Mouse (Mus musculus): ENCODE data around the gene Gm20708.
"Not testable (repeated sequence)": the region's sequence is repeated elsewhere in the genome, so short reads cannot be mapped to it uniquely, and the experiment has no call there.

The Gm20708 gene

DNA sequence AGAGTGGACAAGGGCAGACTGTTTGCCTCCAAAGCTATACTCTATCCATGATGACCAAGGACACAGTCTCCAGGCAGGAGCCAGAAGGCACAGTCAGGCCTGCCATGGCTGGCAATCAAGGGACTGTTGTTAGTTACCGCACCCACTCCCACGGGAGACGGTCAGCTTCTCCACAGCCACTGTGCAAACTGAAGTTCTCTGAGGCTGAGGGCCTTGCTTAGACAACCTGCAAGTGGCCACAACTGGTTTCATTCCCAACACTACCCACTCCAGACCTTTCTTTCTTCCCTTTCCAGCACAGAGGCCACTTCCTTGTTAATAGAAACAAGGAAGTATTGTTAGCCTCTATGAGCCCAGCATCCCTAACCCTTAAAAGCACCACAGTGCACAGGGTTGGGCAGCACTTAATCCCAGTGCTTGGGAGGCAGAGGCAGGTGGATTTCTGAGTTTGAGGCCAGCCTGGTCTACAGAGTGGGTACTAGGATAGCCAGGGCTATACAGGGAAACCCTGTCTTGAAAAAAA is 6.2 kb upstream of the Gm20708 start:
- in situ Hi-C loops (cut with MboI, MseI): no loop called here

DNA sequence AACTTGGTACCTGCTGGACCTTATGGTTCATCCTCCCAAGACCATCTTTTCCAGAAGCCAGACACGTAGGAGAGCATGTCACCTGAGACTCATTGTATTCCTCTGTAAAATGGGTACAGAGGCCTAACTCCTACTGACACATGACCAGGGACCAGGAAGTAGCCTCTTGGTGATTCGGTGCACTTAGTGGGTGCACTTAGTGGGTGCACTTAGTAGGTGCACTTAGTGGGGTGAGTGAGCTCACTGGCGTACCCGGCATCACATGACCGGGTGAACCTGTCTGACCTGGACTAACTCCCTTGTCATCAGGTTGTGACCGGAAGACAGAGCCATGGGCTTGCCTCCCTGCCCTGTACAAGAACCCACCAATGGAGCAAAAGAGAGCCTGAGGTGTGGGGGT is 2.7 kb upstream of the Gm20708 start:
- in situ Hi-C loops (cut with MboI, MseI): no loop called here

DNA sequence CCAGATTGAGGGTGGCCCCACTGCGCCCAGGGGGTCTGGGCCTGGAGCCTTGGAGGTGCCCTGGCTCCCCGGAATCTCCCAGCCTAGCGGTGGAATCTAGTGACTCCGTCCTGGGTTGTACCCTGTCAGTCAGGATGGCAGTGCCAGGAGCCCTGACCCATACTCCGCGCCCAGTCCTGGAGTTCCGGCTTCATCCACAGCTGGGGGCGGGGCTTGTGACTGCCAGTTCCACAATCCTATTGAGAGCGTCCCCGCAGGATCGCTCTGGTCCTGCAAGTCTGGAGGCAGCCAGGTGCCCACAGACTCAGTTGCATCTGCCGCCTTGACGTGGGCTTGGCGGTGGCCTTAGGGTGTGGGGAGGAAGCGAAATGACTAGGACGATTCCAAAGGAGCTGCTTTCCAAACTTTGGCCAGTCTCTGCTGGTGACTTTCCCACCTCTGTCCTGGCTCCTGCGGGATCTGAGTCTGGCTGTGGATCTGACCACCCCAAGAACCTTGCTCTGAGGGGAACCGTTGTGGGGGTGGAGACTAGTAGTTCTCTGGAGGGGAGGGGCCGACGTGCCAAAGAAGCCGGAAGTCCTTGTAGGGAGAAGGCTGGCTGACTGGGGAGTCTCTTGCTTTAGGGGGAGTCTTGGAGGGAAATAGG is 1.1 kb downstream of the Gm20708 start:
- in situ Hi-C loops (cut with MboI, MseI): loop anchor here (5.0 kb wide), 1 partner anchor 423 kb away; no protein-coding TSS in a partner anchor

DNA sequence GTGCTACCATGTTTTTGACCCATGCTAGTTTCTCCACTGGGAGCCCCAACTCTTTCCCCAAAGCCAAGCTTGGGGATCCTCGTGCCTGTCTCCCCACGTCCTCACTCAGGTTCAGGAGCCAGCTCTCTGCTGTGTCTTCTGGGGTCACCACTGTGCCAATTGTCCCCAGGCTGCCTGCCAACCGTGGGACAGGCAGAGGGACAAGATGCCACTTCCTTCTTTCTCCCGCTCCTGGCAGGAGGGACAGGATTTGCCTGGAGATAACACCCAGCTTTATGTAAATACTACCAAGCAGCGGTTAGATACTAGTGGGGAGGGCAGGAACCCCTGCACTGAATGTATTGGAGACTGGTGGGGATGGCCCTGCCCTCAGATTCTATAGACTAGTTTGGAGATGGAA is 4.4 kb downstream of the Gm20708 start:
- in situ Hi-C loops (cut with MboI, MseI): loop anchor here (5.0 kb wide), 1 partner anchor 427 kb away; no protein-coding TSS in a partner anchor

DNA sequence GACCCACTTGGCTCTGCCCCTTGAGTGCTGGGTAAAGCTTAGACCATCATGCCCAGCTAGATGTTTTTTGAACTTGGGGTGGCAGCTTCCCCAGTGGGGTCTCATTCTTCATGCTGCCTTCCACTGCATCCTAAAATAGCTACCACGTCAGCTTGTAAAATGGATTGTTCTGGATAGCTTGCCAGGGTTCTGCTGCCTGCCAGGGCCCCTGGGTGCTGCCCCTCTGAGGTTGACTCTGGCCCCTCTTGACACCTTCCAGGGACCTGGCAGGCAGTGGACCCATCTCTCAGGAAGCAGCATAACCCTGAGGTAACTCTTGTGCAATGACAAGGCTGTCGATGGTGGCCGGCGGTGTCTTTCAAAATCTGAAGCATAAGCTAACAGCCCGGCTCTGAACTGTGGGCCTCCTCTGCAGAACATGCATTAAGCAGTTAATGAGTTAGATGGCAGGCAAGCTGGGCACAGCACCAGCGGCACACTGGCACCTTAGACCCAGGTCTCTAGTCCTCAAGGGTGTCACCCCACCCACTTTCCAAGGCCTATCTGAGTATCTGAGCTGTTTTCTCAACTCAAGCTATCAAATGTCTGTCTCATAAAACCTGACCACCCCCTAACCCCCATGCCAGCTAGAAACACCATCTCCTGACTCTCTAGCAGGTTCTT is 5.4 kb downstream of the Gm20708 start:
- in situ Hi-C loops (cut with MboI, MseI): loop anchor here (5.0 kb wide), 1 partner anchor 428 kb away; no protein-coding TSS in a partner anchor

DNA sequence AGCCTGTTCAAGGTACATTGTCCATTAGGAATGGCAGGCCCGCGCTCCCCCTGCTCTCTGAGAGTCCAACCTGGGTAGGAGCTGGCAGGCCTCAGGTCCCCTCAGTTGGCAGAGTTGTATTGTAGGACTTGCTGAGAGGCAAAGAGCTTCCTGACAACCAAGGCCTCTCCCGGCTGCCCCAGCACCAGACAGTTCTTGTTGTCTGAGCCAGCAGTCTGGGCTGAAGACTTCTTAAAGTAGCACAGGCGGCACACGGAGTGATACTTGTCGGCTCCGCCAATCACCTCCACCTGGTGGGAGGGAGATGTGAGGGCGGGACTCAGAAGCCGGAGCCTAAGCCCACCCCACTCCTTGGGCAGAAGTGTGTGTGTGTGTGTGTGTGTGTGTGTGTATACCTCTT is 6.4 kb downstream of the Gm20708 start:
- in situ Hi-C loops (cut with MboI, MseI): not testable (repeated sequence)

DNA sequence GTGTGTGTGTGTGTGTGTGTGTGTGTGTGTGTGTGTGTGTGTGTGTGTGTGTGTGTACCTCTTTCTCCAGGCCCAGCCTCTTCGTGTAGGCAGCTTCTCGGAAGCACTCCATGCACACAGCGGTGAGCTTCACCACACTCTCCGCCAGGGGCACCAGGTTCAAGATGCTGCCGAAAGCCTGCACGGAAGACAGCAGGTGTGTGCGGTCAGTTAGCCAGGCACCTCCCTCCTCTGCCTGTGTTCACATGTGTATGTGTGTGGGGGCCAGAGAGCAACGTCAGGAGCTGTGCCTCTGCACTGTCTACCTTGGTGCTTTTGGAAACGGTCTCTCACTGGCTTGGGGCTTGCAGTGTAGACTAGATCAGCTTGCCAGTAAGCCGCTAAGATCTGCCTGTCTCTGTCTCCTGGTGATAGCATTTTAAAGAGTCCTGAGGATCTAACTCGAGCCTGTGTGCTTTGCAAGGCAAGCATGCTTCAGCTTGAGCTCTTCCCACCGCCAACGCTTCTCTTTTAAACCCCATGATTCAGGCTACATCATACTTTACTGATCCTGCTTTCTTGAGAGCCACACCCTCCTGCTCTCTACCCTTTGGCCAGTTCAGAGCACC is 7.0 kb downstream of the Gm20708 start:
- in situ Hi-C loops (cut with MboI, MseI): no loop called here

DNA sequence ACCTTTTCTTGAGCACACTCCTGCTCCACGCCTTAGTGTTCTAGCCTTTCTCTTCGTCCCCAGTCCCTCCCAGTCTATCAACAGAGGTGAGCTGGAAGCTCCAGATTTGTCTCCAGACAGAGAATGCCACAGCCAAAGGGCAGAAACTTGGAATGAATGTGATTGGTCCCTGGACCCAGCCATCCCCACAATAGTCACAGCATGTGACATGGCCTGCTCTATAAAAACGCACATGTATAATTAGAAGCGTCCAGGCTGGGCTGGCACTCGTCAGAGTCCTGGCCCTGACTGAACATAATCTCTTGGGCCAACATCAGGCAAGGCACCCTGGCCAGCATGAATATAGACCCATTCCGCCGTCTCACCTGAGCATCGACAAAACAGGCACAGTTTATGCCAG is 9.6 kb downstream of the Gm20708 start:
- in situ Hi-C loops (cut with MboI, MseI): no loop called here

DNA sequence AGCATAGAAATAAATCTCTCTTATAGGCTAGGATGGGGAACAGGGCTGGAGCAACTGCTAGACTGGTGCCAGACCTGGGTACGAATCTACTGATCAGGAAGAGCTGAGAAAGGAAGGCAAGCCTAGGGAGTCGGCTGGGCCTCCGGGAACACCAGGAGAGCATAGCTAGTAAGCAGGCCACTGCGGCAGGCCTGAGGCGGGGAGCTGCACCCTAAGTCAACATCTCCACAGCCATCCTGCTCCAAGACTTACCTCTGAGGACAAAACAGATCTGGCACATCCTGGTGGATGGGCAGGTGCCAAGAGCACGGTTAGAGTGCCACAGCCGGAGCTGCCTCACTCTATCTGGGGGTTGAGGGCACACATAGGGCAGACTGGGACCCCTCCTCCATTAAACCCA is 10.7 kb downstream of the Gm20708 start:
- in situ Hi-C loops (cut with MboI, MseI): loop anchor here (5.0 kb wide), 1 partner anchor 98 kb away; no protein-coding TSS in a partner anchor

DNA sequence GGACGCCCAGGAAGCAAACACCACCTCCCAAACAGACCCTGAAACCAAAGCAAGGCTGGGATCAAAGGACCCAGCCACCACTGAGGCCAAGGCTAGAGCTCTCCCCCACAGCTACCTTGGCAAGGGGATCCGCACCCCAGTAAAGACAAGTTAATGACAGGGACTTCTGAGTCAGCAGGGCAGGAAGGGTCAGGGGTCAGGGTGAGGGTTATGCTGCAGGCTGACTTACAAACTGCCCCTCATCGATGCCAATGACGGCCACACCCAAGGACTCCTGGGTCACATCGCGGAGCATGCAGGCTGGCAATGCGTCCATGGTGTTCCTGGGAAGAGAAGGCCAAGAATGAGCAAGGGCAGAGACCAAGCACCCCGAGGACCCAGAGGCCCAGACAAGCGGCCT is 12.4 kb downstream of the Gm20708 start:
- in situ Hi-C loops (cut with MboI, MseI): loop anchor here (5.0 kb wide), 1 partner anchor 100 kb away; no protein-coding TSS in a partner anchor

DNA sequence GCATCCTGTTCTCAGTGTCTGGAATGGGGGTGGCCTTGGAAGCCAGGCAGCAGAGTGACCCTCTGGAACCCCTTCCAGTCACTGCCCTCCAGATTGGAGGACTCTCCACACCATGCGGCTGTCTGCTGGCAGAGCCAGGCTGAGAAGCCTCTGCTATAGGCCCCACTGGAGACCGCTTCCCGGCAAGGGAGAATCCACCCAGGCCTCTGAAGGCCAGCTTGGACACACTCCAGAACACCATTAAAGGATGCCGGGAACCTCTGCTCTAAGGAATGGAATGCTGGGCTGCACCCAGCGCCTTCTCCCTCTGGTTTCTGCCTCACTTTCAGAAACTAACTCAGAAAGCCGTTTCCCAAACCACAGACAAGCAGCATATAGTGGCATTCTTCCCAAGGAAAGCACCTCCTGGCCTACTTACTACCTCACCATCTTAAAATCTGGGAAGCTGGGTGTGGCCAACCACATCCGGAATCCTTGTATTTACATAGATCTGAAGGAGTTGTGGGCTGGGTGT is 13.3 kb downstream of the Gm20708 start:
- in situ Hi-C loops (cut with MboI, MseI): loop anchor here (5.0 kb wide), 1 partner anchor 100 kb away; no protein-coding TSS in a partner anchor

DNA sequence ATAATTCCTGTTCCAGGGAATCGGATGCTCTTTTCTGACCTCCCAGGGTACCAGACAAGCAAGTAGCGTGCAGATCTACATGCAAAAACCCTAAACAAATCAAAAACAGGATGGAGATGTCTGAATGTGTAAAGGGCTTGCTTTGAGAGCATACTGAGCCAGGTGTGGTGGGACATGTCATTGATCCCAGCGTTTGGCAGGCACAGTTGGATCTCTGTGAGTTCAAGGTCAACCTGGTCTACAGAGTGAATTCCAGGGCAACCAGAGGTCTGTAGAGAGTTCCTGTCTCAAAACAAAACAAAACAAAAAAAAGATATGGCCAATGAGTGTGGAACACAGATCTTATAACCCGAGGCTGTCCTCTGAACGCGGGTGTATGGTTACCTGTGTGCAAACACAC is 13.9 kb downstream of the Gm20708 start:
- in situ Hi-C loops (cut with MboI, MseI): loop anchor here (5.0 kb wide), 1 partner anchor 101 kb away; no protein-coding TSS in a partner anchor

DNA sequence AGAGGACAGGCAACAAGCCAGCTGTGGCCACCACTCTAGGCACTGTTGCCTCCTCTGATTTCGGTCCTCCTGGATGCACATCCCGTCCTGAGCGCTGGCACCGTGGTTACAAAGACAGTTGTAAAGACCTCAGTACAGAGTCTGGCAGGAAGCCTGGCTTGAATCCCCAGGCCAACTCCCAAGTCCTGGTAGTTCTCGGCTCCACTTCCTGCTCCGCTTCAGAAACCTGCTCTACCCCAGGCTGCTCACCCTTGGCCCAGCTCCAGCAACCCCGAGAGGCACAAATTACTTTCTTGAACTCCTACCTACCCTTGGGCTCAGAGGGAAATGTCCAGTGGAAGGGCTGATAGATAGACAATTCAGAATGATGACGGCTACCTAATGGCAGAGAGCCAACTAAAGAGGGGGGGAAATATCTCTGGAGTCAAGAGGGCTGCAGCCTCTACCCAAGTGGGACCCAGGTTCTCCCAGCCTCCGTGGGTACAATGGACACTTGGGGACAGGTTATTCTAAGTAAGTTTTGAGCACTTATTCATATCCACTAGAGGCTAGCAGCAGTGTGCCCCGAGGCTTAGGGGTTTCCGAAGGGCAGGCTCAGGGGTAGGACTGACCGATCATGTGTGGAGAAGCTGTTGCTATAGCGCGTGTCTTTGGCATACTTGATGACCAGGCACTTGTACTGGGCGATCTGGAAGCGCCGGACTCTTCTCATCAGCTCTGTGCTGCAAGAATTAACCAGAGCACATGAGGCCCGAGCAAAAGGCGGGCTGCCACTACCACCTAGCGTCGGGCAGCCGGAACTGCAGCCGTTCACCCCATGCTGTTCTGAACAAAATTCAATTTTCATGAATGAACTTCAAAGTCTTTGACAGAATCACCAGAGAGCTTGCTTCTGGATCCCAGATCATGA is 14.8 kb downstream of the Gm20708 start:
- in situ Hi-C loops (cut with MboI, MseI): loop anchor here (5.0 kb wide), 1 partner anchor 102 kb away; no protein-coding TSS in a partner anchor

DNA sequence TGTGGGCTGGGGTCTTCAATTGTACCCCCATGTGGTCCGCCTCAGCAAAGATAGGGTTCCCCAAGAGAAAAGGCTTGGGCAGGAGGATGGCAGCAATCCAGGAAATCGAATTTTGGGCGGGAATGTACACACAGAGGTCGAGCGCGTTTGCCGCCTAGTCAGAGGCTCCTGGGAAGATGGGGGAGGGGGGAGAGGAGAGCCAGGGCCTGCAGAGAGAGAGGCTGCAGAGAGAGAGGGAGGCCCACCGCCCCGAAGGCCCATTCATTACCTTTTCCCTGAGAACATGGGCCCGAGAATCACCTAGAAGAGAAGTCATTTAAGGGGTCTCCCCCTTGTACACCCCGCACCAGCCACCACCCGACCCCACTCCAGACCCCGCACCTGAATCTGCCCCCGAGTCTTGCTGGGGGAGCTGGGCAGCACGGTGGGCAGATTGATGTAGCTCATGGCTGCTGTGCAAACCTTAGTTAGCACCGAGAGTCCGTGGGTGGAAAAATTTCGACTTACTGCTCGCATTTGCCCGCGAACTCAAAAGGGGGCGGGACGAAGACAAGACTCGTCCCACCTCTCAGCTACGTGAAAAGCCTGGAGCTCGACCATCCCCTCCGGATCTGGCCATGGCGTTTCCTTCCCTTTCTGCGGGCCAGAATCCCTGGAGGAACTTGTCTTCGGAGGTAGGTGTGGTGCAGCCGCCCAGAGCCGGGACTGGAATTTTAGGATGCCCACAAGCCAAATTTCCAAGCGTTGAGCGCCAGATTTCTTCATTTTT is 16.0 kb downstream of the Gm20708 start, which contains the start of the genes Afmid and Tk1:
Gene Afmid (plus strand): TSS at position 592 of the 769 bp plus-strand sequence.
Gene Tk1 (minus strand): TSS at position 760 of the 769 bp plus-strand sequence.
- in situ Hi-C loops (cut with MboI, MseI): no loop called here

DNA sequence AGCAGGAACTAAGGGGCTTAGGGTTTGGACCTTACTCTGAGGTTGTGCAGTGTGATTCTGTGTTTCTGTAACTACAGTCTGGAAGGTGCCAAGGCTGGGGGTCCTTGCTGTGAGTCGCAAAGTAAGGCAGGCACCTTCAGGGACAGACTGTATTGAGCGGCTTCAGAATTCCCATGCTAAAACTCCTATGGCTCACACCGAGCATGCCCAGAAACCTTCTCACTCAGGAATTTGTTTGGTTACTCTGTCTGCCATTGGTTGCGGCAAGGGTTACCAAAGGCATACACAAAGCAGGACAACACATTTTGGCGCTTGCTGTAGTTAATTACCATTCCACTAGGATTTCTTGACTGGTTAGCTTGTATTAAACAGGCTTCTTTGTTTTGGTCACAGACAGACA is 16.7 kb downstream of the Gm20708 start:
- in situ Hi-C loops (cut with MboI, MseI): no loop called here

DNA sequence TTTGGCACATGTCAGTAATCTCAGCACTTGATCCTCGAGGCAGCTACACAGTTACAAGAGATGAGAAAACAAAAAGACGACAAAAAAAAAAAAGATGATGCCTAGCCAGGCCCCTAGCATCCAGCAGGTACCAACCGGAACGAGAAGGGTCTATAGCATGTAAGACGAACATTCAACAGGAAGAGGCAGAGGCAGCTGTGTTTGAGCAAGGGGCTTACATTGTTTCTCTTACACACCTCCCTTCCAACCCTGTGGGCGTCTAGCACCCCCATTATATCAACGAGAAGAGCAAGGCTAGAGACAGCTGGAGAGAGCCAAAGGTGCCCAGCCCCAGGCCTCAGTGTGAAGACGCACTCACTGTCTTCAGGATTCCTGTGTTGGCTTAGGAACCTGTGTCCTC is 17.4 kb downstream of the Gm20708 start:
- in situ Hi-C loops (cut with MboI, MseI): no loop called here

DNA sequence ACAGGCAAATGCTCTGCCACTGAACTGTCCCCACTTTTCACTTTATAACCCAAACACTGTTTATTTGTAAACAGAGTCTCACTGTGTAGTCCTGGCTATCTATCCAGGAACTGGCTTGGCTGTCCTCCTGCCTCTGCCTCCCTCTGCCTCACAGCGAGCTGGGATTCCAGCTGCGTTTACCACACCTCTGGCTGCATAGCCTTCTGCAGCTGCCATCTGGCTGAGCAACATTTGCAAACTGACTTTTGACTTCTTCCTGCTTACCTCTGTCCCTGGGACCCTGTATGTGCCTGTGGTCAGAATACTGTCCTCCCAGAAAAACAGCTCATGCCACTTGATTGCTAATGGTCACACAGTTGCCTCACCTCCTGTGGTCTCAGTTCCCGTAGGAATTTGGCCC is 17.9 kb downstream of the Gm20708 start:
- in situ Hi-C loops (cut with MboI, MseI): no loop called here

DNA sequence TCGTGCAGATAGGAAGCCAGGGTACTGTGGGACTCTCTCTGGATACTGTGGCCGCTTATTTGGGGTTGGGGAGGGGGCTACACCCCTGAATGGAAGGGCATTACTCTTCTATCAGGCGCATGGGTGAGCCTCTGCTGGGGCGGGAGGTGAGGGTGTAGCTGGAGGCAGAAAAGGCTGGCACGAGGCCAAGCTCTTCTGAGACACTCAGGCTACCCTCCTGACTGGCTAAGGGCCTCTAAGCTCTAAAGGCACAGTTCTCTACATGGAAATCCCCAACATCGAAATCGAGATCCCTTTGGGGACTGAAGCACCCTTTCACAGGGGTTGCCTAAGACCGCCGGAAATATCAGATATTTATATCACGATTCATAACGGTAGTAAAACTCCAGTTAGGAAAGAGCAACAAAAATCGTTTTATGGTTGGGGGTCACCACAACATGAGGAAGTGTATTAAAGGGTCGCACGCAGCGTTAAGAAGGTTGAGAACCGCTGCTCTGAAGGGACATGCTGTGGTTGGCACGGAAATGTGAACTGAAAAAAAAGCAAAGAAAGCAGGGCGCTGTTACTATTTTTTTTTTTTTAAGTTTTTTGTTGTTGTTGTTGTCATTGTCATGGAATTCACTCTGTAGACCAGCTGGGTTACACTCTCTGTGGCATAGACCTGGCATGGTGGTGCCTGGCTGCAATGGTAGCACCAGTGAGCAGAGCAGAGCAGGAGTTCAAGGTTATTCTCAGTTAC is 18.9 kb downstream of the Gm20708 start:
- in situ Hi-C loops (cut with MboI, MseI): no loop called here

DNA sequence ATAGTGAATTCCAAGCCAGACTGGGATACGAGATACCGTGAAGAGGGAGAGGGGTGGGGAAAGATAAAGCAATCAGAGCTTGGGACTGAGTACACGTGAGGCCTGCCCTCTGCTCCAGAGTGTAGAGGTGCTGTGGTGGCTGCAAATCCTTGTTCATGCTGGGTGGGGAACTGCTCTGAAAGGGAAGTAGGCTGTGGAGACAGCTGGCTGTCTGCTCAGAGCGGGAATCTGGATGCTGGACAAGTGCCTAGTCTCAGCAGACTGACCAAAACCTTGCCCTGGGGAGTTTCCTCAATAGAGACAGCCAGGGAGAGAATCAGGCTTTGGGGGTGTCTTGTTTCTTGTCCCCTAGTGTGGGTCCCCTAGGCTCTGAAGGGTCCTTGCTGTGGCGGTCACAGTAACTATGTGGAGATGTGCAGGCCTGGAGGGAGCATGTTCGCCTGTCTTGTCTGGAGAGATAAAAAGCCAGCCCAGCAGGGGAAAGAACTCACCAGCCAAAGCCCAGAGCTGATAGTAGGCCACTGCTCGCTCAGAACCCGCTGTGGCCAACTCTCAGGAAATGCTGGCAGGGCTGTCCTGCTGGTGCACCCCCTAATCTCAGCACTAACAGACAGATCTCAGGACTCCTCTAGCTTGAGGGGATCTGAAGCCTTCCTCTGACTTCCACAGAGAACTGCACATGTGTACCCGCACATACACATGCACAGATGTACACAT is 19.6 kb downstream of the Gm20708 start:
- in situ Hi-C loops (cut with MboI, MseI): no loop called here
